Mouse (Mus musculus) lung, postnatal 25 days (tissue): ENCODE results near the gene Trappc5.

ENCODE experiments used
- DNase-seq: peaks from one replicate; pipeline ENCODE4 v3.0.0; 2022; ENCODE audit warnings: low spot score

Trappc5 gene

GRCm38 (mm10) chr8:3676993-3677579, 987 bp downstream of the Trappc5 start:
- DNase-seq: no peak

GRCm38 (mm10) chr8:3678831-3679230, 2.7 kb downstream of the Trappc5 start:
- DNase-seq: no peak

- DNase-seq: no peak
Observed at GRCm38 (mm10) chr8:3679236-3679635, 3.1 kb downstream of the Trappc5 start.

GRCm38 (mm10) chr8:3679656-3680055, 3.6 kb downstream of the Trappc5 start:
- DNase-seq: no peak

- DNase-seq: no peak
Observed at GRCm38 (mm10) chr8:3682435-3682834, 6.3 kb downstream of the Trappc5 start.

- no peak for DNase-seq
Observed at GRCm38 (mm10) chr8:3683408-3684176, 7.5 kb downstream of the Trappc5 start.

- DNase-seq: no peak
Observed at GRCm38 (mm10) chr8:3684530-3684929, 8.4 kb downstream of the Trappc5 start.

- DNase-seq: no peak
Observed at GRCm38 (mm10) chr8:3685422-3685821, 9.3 kb downstream of the Trappc5 start.

GRCm38 (mm10) chr8:3687537-3687936, 11.4 kb downstream of the Trappc5 start:
- no peak for DNase-seq

- no peak for DNase-seq
Observed at GRCm38 (mm10) chr8:3690774-3691173, 14.7 kb downstream of the Trappc5 start.

GRCm38 (mm10) chr8:3694121-3694520, 18.0 kb downstream of the Trappc5 start, which contains the start of gene Fcer2a:
TSS of gene Fcer2a (minus strand) at chr8:3694175.
- peak; percentile 37 for DNase-seq

- DNase-seq: no peak
Observed at GRCm38 (mm10) chr8:3701491-3701890, 25.4 kb downstream of the Trappc5 start.

- DNase-seq: no peak
Observed at GRCm38 (mm10) chr8:3705711-3706110, 29.6 kb downstream of the Trappc5 start.

GRCm38 (mm10) chr8:3707611-3708010, 31.5 kb downstream of the Trappc5 start:
- no peak for DNase-seq

- DNase-seq: no peak
Observed at GRCm38 (mm10) chr8:3710312-3710711, 34.2 kb downstream of the Trappc5 start.

GRCm38 (mm10) chr8:3711646-3712045, 35.5 kb downstream of the Trappc5 start:
- peak; percentile 38 for DNase-seq

- DNase-seq: no peak
Observed at GRCm38 (mm10) chr8:3717321-3717954, 41.3 kb downstream of the Trappc5 start.

GRCm38 (mm10) chr8:3718559-3718958, 42.5 kb downstream of the Trappc5 start:
- peak; percentile 69 for DNase-seq

- no peak for DNase-seq
Observed at GRCm38 (mm10) chr8:3720551-3720950, 44.5 kb downstream of the Trappc5 start, which contains the start of gene Clec4g. TSS of gene Clec4g (minus strand) at chr8:3720651.

GRCm38 (mm10) chr8:3721041-3721440, 44.9 kb downstream of the Trappc5 start:
- no peak for DNase-seq
